Comparison of ENCODE assay signal across 8 mouse cellular contexts in the genomic region with DNA sequence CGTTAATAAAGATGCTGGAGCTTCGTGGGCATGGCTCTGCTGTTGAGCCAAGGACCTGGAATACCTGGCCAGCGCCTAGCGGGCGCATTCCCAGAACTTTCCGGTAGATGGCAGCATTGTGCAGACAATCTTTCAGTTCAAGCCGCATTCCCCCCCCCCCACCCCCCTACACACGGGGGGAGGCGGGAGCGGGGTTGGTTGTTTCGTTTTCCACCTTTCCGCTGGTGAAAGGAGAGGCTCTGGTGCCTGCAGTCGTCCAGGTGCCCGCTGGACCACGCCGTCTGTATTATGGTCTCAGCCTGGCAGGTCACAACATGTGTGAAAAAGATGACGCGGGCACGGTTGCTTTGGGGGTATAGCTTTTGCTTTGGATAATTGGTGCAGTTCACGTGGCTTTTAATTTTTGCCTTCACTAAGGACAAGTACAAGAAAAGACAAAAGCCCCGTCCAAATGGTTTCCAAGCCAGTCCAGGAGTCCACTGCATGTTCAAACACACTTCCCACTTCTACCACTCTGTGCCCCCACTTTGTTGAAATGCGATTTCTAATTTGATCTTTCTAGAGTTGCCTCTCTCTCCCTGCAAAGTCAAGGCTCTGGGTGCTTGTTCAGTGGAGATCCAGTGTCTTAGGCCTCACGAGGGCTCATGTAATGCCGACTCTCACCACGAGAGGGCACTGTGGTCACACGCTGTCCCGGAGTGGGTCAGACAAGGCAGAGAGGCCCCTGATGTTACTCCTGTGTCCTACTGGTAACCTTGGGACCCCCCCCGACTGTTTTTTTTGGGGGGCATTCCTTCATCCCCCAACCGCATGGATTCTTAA. TPM values are rescaled to one million over a fixed set of nuclear protein-coding genes. Genes with fewer than 3 reads are reported as not detected.
DNase-seq lines count a peak whose midpoint lies in the region; ATAC-seq lines count a peak whose summit lies in the region.

No protein-coding gene starts in this region.

- H3K27ac ChIP-seq in embryonic facial prominence, embryonic 11.5 days (replicated peaks; ENCODE audit: low read depth, low read length) = no peak overlapping the region
- no peak overlapping the region for H3K27ac ChIP-seq in midbrain, embryonic 11.5 days (ENCODE audit: low read depth, low read length)

- H3K27me3 ChIP-seq in embryonic facial prominence, embryonic 11.5 days (ENCODE audit: control insufficient read depth, insufficient read depth, low read length) = no peaks in the 10 kb centered on the region; the same call in 1 of the 2 replicates
- no peaks in the 10 kb centered on the region; the same call in 1 of the 2 replicates for H3K27me3 ChIP-seq in midbrain, embryonic 11.5 days (ENCODE audit: control insufficient read depth, insufficient read depth, low read length)

- H3K4me2 ChIP-seq in embryonic facial prominence, embryonic 11.5 days (ENCODE audit: low read depth, low read length) = peak overlapping the region; percentile 50
- peak overlapping the region; percentile 43 for H3K4me2 ChIP-seq in midbrain, embryonic 11.5 days

- peak overlapping the region; percentile 61 for H3K9ac ChIP-seq in embryonic facial prominence, embryonic 11.5 days (replicated peaks; ENCODE audit: low read length)
- H3K9ac ChIP-seq in midbrain, embryonic 11.5 days (ENCODE audit: low read length) = peak overlapping the region; percentile 41; the same call in 1 of the 2 replicates

- no peaks in the 10 kb centered on the region for H3K4me1 ChIP-seq in embryonic facial prominence, embryonic 11.5 days (ENCODE audit: control insufficient read depth, insufficient read depth, low read length)
- H3K4me1 ChIP-seq in midbrain, embryonic 11.5 days (ENCODE audit: control insufficient read depth, insufficient read depth, low read length) = no peaks in the 10 kb centered on the region

- H3K4me3 ChIP-seq in embryonic facial prominence, embryonic 11.5 days (ENCODE audit: low read depth, low read length) = peak overlapping the region; percentile 35
- H3K4me3 ChIP-seq in midbrain, embryonic 11.5 days (ENCODE audit: low read depth, low read length) = peak overlapping the region; percentile 36

- intact Hi-C loops in left cerebral cortex, postnatal 4 days (cut with DNase I) = loop anchor here (5.0 kb wide), 1 partner anchor 342 kb away; no protein-coding TSS in a partner anchor

- ATAC-seq in embryonic facial prominence, embryonic 11.5 days (replicated peaks; ENCODE audit: insufficient number of reproducible peaks, low FRiP score, low TSS enrichment, low read depth) = peak; percentile 86
- peak; percentile 92 for ATAC-seq in midbrain, embryonic 11.5 days (ENCODE audit: low FRiP score)

- peak; percentile 93 for DNase-seq in adrenal gland, postnatal 25 days
- DNase-seq in embryonic facial prominence, embryonic 11.5 days (ENCODE audit: low spot score) = peak; percentile 95
- DNase-seq in heart, adult 11 months = peak; percentile 99
- DNase-seq in kidney, adult 11 months = peak; percentile 88
- DNase-seq in left cerebral cortex, postnatal 4 days = peak; percentile 93
- peak; percentile 100 for DNase-seq in midbrain, embryonic 11.5 days (ENCODE audit: low spot score, missing footprints)
- DNase-seq in right cerebral cortex, postnatal 4 days = peak; percentile 98
- peak; percentile 89 for DNase-seq in yolk sac, embryonic 10.5 days (ENCODE audit: low spot score)

- H3K9me3 ChIP-seq in embryonic facial prominence, embryonic 11.5 days (replicated peaks; ENCODE audit: control insufficient read depth, low read length) = no peaks in the 10 kb centered on the region
- no peaks in the 10 kb centered on the region for H3K9me3 ChIP-seq in midbrain, embryonic 11.5 days (ENCODE audit: control insufficient read depth, low read length)

- 1% methylated on average over 29 of the region's 29 CpGs for WGBS in embryonic facial prominence, embryonic 11.5 days
- under 1% methylated on average over 29 of the region's 29 CpGs for WGBS in midbrain, embryonic 11.5 days

- H3K36me3 ChIP-seq in embryonic facial prominence, embryonic 11.5 days (replicated peaks; ENCODE audit: control insufficient read depth, insufficient read depth, low read depth, low read length) = no peaks in the 10 kb centered on the region
- H3K36me3 ChIP-seq in midbrain, embryonic 11.5 days (ENCODE audit: control insufficient read depth, insufficient read depth, low read length) = no peaks in the 10 kb centered on the region

RNA-seq across cellular contexts. Expression of gene Igfbp7, which starts 52.3 kb away (rescaled TPM):
- total RNA-seq in adrenal gland, postnatal 25 days (2021) = 782 and 885 TPM in 2 replicates
- 12.2 and 20.0 TPM in 2 replicates for polyA plus RNA-seq in embryonic facial prominence, embryonic 11.5 days (2014; fragmentation: Nextera tagmentation; extraction: Ambion mirVana)
- total RNA-seq in left cerebral cortex, postnatal 4 days (2021) = 10 to 100 TPM; 35.5 to 40.3 TPM
- polyA plus RNA-seq in midbrain, embryonic 11.5 days (2014; fragmentation: Nextera tagmentation; extraction: Ambion mirVana) = 25.1 and 26.8 TPM in 2 replicates

Comparison
In these comparisons a context has a peak if more than half of its experiments do, and no peak if none do; other contexts are left out.
1. RNA of gene Igfbp7, which starts 52.3 kb away (total RNA-seq): 782 to 885 TPM in adrenal gland, postnatal 25 days; 35.5 to 40.3 TPM in left cerebral cortex, postnatal 4 days; every median in the first group is over 10 times any median in the second.
2. Peak in every context shown above with its lines, with median percentiles within 50 percentile points of each other: DNase-seq.